Mouse (Mus musculus) layer of hippocampus, adult 8-10 months (tissue): ENCODE data around the gene Usp24. TPM values are rescaled to one million over a fixed set of nuclear protein-coding genes. Genes with fewer than 3 reads are reported as not detected.

Experiments used
- DNase-seq, 2 experiments: peaks; one replicate each; pipeline ENCODE4 v3.0.0; 2022; ENCODE audit warnings: low spot score in 2 of 2
- total RNA-seq, 4 experiments: library from RNA; stranded (reverse); gene quantifications; 2 replicates each; pipeline ENCODE4 v1.2.4; 2022

Gene Usp24
- total RNA-seq = 10 to 100 TPM; 42.5 to 52.1 (median 47.9) TPM

DNA sequence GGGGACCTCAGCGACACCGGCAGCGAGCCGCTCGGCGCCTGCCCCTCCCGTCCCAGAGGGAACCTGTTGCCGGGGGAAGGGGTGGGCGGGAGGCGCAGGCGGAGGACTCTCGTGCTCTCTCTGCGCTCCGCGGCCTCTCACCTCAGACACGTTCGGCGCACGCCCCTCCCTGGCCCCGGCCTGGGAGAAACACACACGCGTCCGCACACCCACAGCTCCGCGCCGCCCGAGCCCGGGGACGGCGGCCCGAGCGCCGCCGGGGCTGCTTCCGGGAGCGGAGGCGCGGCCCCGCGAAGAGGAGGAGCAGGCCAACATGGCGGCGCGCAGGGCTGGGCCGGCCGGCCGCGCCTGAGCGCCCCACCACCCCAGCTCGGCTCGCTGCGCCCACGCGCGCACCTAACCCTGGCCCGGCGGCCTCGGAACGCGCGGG, at the start of gene Usp24:
Gene Usp24 (plus strand): TSS at position 293 of the 430 bp plus-strand sequence.
- DNase-seq = peak; percentile 33 to 60

DNA sequence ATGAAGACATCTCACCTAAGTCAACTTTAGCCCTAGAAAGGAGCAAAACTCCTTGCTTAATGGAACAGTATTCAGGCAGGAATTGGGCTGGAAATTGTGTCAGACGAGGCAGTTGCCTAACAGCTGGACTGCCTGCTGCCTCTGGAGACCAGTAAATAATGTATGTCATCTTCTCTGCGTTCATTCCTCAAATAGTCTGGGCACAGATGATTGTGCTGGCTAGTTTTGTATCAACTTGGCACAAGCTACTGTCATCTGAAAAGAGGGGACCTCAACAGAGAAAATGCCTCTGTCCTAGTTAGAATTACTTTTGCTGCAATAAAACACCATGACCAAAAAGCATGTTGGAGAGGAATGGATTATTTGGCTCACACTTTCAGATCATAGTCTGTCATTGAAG, 39.1 kb upstream of the Usp24 start:
- DNase-seq = no peak

DNA sequence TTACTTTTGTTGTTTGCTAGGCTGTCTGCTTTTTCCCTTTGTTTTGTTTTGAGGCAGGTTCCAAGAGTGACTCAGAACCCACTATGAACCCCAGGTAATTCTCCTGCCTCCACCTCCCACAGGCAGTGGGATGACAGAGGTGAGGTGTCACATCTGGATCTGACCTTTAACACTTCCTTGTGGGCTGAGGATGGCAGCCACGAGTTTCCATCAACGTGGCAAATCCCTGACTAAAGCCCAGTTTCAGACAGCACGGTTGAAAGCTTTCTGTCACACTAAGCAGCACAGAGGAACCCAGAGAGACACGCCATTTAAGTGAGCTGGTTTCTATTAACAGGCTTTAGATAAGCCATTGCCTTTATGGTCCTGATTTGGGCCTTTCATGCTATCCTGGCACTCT, 36.8 kb upstream of the Usp24 start:
- DNase-seq = no peak

DNA sequence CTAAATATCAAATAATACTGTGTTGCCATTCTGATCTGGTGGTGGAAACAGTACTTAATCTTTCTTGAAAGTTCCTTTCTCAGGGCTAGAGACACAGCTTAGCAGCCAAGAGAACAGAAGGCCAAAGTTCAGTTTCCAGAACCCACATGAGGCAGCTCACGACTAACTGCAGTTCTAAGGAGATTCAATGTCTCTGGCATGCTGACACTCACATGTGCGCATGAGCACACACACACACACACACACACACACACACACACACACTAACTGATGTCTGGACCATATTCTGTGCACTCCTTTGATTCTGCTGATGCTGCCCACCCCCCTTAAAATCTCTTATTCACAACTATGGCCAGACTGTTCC, 34.9 kb upstream of the Usp24 start:
- no peak for DNase-seq

DNA sequence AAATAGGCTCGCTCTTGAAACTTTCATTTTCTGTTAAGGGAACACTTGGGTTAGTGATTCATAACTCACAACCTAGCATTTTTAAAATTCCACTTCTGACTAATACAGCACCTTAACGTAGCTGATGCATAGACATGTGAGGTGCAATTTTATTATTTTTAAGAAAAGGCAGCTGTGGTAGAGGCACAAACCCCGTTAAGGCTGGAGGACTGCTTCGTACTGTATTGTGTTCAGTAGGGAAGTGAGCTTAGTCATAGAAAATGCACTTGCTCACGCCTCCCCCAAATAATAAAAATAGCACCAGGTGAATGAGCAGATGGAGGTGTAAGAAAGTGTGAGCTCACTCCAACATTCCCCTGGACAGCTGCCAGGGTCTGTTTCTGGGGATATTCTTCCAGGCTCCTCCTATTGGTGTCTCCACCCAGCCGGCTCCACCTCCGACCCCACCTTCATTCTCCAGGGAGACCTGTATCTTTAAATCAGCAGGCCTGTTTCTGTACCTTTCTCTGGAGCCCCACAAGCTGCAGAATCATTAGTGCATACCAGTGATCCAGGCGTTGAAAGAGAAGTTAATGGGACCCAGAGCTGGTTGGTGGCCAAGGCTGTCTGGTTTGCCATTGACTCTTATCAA, 34.4 kb upstream of the Usp24 start:
- no peak for DNase-seq

DNA sequence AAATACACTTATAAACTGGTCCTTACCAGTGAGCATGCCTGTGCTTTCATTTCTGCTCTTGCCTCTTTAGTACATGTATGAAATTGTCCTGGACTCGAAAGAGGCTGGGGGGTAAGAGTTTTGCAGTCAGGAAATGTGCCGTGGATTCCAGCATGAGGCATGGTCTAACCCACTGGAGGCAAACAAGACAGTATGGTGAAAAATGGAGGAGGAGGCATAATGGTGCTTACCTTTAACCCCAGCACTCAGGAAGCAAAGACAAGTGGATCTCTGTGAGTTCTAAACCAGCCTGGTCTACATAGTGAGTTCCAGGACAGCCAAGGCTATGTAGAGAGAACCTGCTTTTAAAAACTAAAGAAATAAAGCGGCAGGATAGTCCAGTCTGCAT, 33.9 kb upstream of the Usp24 start:
- no peak for DNase-seq

DNA sequence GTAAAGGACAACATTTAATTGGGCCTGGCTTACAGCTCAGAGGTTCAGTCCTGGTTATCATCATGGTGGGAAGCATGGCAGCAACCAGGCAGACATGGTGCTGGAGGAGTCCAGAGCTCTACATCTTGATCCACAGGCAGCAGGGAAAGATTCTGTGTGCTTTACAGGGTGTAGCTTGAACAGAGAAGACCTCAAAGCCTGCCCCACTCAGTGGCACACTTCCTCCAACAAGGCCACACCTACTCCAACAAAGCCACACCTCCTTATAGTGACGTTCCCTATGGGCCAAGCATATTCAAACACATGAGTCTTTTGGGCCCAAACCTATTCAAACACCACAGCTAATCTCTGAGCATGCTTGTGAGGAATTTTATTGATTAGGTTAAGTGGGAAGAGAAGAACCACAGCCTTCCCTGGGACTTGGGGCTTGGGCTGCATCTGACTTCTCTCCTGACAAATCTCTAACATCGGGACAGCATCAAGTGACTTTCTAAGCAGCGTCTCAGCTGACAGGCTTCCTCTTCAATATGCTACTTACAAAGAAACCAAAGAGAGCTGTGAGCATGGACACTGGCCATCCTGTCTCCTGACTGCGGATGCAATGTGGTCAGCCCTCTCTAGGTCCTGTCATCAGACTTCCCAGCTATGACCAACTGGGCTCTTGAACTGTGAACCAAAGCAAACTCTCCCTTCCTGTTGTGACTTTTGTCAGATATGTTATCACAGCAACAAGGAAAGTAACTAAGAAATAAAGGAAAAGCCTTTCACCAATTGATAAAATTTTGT, 28.9 kb upstream of the Usp24 start:
- no peak for DNase-seq

DNA sequence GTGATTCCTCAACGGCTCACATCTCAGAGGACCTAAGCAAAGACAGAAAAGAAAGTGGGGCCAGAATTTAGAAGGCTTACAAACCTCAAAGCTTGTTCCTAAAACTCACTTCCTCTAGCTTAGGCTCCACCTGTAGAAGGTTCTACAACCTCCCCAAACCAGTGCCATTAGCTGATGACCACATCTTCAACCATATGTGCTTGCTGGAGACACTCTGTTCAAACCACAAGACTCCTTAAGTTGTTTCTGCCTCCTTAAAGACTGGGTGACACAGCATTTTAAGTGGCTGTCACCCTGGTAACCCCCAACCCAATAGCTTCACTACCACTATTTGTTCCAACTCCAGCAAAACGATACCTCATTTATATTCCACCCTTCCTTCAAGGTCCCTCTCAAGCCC, 25.8 kb upstream of the Usp24 start:
- no peak for DNase-seq

DNA sequence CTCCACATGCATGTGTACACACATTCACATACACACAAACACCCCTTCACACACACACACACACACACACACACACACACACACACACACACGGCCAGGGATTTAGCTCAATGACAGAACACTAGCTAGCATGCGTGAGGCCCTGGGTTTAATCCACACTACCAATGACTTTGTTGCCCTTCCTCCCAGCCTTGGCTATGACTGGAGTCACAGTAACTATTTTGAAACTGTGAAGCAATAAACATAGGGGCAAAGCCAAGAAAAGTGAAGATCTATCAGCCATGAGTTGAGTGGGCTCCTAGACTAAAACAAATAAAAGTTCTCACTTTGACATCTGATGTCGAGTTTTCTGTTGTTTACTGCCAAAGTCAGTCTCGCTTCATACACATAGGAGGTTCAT, 23.2 kb upstream of the Usp24 start:
- DNase-seq = no peak

DNA sequence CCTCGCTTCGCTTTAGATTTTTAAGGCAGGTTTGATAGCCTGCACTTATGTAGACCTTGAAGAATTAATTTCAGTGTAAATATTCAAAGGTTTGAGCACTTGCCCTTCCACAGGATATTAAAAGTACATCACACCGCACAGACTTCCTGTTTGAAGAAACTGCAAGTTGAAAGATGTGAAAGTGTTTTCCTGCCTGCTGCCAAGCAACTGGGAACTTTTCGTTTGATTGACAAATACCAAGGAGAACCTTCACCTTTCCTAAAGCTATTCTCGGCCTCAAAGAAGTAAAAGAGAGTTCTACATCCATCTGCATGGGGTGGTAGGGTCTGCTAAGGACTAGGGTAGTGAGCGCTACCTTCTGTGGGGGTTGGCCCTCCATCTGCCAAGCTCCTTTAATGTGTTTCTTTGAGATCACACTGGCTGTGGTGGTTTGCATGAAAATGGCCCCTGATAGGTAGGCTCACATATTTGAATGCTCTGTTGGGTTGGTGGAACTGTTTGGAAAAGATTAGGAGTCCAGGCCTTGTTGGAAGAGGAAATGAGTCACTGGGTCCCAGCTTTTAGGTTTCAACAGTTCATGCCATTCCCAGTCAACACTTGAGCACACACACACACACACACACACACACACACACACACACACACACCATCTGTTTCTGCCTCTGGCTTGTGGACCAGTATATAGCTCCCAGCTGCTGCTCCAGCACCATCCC, 22.5 kb upstream of the Usp24 start:
- no peak for DNase-seq

DNA sequence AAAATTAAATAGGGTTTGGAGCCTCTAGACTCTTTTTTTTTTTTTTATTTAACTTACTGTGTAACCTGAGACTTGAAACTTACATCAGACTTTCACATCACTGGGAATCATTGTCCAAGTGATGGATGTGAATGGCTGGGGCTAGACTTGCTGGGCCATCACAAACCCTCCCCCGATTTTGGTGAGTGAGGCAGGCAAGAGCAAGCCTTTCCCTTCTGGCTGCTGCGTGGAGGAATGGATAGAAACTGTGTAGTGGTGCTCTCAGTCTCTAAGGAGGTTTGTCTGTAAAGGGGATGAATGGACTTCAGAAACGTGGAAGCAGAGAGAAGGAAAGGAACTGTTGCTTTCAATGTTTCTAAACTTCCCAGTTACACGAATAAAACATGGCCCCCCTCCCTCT, 20.3 kb upstream of the Usp24 start:
- DNase-seq = no peak

DNA sequence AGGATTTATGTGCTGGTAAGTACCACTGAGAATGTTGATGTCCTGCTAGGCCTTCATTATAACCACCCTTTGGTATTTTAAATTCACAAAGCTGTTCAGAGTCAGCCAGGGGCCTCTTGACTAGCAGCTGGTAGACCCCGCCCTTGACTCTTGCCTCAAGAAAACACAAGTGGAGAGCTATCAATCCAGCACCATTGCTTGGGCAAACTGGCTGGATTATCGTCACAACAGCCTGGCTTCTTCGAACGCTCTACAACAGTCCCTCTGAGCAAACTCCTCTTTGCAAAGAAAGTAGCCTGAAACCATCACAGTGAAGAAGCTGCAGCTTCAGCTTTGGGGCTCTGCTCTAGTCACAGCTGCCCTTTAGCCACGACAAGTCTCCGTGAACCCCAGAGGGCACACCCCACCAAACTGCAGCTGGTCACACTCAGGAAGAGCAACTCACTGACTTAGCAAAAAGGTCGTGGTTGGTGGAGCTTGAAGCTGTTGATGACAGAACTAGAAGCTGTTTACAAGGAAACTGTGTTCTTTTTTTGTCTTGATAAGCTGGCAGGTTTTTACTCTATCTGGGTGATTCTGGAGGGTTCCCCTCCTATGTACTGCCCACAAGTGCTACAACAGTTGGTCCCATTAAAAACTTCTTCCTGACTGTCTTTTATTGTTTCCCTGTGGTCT, 19.5 kb upstream of the Usp24 start:
- no peak for DNase-seq

DNA sequence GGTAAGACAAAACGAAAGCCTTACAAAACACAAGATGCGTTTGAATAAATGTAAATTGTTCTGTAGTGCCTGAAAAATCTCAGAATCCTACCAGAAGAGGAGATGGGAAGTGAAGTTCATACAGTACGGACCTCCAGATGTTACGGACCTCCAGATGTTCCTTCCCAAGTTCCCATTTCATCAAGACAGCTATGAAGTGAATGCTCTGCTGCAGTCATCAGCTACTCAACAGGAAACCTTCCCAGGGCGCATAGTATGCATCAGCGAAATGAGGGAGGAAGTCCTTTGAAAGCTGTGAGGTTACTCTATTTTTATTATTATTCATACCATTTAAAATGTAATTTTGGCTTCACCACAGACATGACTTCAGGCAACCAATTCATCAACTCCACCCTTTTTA, 14.7 kb upstream of the Usp24 start:
- no peak for DNase-seq

DNA sequence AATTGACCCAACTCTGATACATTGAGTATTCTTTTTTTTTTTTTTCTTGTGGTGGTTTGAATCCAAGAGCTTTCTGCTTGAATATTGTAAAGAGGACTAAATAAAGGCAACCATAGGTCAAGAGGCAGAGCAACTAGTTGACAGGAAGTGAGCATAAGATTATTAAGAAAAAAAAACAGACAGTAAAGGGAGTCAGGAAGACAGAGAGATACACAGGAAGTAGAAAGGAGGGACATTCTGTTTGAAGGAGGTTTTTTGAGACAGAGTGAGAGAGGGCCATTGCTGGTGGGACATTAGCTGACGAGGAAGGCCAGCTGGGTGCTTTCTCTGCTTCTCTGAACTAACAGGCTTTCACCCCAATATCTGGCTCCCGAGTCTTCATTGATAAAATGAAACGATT, 7.9 kb upstream of the Usp24 start:
- no peak for DNase-seq

DNA sequence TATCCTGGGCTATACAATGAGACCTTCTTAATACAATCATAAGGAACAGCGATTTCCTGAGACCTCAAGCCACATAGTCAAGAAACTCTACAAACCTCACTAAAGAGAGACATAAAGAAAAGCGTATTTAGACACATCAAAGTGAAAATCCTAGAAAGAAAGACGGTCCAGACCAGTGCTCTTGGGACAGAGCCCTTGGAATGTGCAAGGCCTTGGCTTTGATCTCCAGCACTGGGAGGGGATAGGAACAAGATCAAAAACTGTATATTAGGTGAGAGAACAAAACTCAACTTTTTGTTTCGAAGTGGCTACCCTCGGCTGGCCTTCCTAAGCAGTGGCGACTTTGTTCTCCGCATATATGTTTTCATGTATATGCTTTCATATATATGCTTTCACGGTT, 3.4 kb upstream of the Usp24 start:
- no peak for DNase-seq

DNA sequence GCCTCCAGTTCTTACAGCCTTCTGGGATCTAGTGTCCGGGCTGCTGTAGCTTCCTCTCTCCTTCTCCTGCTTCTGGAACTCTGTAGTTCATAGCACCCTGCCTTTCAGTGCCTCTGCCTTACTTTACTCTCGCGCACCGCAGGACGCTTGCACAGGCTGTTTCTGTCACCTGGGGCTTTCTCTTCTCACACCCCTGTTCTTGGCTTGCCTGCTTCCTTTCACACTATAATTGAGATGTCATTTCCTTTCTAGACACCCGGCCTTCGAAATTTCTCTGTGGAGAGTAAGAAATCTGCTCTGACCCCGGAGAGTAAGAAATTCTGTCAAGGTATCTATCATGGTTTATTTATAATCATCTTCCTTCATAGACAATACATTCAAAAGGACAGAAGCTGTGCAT, 2.9 kb upstream of the Usp24 start:
- DNase-seq = no peak

DNA sequence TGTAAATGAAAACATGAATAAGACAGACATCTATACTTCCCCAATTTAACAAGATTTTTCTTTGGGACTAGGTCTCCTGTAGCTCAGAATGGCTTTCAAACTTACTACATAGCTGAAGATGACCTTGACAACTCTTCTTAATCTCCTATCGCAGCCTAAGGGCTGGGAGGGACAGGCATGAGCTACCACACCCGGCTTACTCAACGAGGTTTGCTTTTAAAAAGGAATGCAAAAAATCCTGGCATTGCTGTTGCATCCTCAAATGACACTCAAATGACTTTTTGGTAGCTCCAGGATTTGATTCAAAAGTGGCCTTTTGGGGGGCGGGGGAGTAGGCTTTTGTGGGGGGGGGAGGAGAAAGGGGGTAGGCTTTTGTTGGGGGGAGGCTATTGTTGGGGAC, 2.1 kb upstream of the Usp24 start:
- DNase-seq = no peak

DNA sequence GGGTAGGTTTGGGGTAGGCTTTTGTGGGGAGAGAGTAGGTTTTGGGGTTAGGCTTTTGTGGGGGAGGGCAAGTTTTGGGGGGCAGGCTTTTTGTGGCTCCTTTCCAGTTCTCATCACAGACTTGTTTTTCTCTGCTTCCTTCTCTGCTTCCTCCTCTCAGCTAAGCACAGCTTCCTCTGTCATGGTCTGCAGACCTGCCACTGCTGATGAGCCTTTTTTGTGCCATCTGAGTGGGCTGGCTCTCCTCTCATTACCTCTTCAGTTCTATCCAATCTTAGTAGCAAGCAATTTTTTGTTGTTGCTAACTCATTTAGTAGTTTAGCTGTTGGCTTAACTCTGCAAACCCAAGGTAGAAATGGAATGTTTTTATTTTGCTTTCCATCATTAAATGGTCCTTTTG, 1.7 kb upstream of the Usp24 start:
- no peak for DNase-seq

DNA sequence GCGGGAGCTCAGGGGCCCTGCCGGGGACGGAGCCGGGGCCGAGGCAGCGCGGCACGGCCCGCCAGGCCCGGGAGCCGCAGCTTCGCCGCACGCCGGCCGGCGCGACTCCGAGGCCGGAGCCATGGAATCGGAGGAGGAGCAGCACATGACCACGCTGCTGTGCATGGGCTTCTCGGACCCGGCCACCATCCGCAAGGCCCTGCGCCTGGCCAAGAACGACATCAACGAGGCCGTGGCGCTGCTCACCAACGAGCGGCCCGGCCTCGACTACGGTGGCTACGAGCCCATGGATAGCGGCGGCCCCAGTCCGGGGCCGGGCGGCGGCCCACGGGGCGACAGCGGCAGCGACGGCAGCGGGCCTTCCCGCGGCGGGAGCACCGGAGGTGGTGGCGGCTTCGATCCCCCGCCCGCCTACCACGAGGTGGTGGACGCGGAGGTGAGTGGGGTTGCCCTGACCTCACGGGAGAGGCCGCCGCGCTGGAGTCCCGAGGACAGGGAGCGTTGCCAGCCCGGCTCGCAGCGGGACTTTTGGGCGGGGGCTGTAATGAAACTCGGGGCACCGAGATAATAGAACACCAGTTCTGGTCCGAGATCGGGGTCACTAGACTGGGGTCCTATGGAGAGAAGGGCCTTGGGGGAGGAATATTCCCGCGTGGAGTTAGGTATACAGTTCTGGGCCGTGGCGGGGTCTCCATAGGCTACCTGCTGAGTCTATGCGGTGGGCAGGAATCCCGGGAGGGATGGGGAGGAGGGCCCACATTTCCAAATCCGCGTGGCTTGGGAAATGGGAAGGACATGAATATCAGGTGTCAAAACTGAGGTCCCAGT, 552 bp downstream of the Usp24 start:
- DNase-seq = peak; percentile 13 to 41

DNA sequence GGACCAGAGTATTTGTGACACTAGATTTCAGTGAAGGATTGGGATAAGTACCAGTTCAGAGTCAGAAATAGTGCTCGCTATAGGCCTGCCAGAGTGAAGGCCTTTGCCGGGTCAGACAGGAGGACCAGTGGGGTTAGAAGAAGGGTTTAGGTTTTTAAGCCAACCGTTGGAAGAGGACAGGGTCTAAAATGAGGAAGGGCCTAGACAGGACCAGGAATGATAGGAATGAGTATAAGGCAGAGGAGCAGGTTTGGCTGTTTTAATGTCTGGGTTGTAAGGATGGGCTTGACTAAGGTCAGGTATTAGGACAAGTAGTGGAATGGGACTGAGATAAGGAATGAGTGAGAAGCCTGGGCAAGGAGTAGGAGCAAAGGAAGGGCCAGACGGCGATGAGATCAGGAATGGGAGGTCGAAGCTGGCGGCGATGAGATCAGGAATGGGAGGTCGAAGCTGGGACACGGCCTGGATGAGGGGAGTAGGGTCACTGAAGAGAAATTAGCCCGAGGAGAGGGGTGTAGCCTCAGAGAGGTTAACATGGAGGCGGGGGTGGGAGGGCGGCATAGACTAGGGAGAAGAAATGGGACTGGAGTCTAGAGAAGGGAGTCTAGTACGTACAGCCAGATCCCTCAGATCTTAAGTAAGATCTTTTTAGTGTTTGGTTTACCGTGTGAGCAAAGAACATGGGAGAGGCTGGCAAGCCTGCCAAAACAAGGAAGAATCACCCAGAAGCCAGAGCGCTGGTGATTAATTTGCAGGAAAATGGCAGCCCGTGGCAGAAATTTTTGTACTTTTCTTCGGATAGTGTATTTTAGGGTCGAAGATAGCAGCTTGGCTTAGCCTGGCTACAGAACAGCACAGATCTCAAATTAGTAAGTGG, 1.4 kb downstream of the Usp24 start:
- DNase-seq = no peak
